Mouse (Mus musculus): Measurements from ENCODE around the gene Kcnab1. TPM values are rescaled to one million over a fixed set of nuclear protein-coding genes. Genes with fewer than 3 reads are reported as not detected.

Kcnab1 gene
- polyA plus RNA-seq, 1 experiment from 2014 or later: 3.8 TPM

DNA sequence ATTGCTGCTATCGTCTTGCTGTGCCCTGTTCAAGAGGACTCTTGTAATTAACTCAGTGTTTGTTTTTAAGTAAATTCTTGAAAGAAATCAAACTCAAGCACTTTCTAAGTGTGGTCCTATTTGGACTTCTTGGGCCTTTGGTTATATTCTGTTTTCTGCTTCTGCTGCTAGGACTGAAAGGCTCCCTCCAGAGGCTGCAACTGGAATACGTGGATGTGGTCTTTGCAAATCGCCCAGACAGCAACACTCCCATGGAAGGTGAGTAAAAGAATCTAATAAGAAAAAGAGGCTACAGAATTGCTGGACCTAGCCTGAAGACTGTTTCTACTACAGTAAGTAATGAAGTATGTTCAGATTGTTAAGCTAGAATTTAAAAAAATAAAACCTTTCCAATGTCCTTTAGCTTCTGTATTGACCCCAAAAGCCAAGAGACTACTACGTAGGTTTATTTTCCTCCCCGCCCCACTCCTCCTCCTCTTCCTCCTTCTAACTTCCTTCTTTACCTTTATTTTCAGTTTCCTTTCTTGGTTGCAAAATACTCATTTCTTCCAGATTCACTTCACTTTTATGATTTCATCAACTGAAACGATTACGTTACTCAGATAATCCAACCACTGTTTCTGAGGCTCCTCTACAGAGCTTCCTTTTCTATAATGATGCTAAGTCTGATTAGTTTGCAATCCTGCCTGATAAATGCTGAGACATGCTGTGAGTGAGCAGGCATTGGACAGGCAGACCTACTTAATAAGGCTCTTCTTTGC is 210.2 kb downstream of the Kcnab1 start:
- 72% methylated on average over 7 of the region's 7 CpGs for WGBS
- Histone ChIP-seq H3K36me3 (ENCODE audit: control insufficient read depth, insufficient read depth, low read length) (no peaks in the 10 kb centered on the region), H3K4me2 (ENCODE audit: low read depth, low read length) (no peak overlapping the region), H3K9ac (ENCODE audit: low read length) (no peak overlapping the region), H3K9me3 (replicated peaks; ENCODE audit: control insufficient read depth, low read length) (no peaks in the 10 kb centered on the region), H3K27me3 (ENCODE audit: control insufficient read depth, insufficient read depth, low read length) (no peaks in the 10 kb centered on the region), H3K27ac (ENCODE audit: low read length) (no peak overlapping the region), H3K4me3 (replicated peaks; ENCODE audit: low read length) (no peak overlapping the region), H3K4me1 (ENCODE audit: control insufficient read depth, insufficient read depth, low read length) (no peaks in the 10 kb centered on the region)
- no peak for ATAC-seq (ENCODE audit: insufficient read depth, low FRiP score)

- no peak overlapping the region for H3K27ac ChIP-seq (ENCODE audit: low read length)
- no peaks in the 10 kb centered on the region for H3K4me1 ChIP-seq (ENCODE audit: control insufficient read depth, insufficient read depth, low read length)
- 81% methylated on average over 4 of the region's 4 CpGs for WGBS
- H3K9me3 ChIP-seq (replicated peaks; ENCODE audit: control insufficient read depth, low read length): no peaks in the 10 kb centered on the region
- no peak overlapping the region for H3K4me2 ChIP-seq (ENCODE audit: low read depth, low read length)
- no peak overlapping the region for H3K9ac ChIP-seq (ENCODE audit: low read length)
- no peaks in the 10 kb centered on the region for H3K36me3 ChIP-seq (ENCODE audit: control insufficient read depth, insufficient read depth, low read length)
- ATAC-seq (ENCODE audit: insufficient read depth, low FRiP score): no peak
- H3K27me3 ChIP-seq (ENCODE audit: control insufficient read depth, insufficient read depth, low read length): no peaks in the 10 kb centered on the region
- H3K4me3 ChIP-seq (replicated peaks; ENCODE audit: low read length): no peak overlapping the region
Measured at GRCm38 (mm10) chr3:65320990-65321389, 211.8 kb downstream of the Kcnab1 start.

- Histone ChIP-seq H3K4me3 (replicated peaks; ENCODE audit: low read length) (no peak overlapping the region), H3K36me3 (ENCODE audit: control insufficient read depth, insufficient read depth, low read length) (no peaks in the 10 kb centered on the region)
- ATAC-seq (ENCODE audit: insufficient read depth, low FRiP score): no peak
Measured at GRCm38 (mm10) chr3:65321981-65322779, 213.0 kb downstream of the Kcnab1 start.

DNA sequence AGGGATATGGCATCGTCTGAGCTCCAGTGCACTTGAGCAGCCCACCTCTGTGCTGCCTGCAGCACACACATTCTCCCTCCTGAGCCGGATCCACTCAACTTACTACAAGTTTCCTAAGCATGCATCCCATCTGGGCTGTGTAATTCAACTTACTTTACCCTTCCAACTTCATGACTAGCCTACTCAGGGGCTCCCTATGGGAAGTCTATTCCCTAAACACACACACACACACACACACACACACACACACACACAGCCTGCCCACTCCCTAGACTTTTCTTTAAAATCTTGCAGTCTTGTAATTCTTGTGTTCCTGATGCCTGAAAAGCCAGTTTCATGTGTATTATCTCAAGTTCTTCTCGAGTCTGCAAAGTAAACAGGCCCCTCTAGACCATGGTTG is 216.1 kb downstream of the Kcnab1 start:
- no peak overlapping the region for H3K9ac ChIP-seq (ENCODE audit: low read length)
- ATAC-seq (ENCODE audit: insufficient read depth, low FRiP score): no peak
- H3K4me3 ChIP-seq (replicated peaks; ENCODE audit: low read length): no peak overlapping the region
- 63% methylated on average over 3 of the region's 3 CpGs for WGBS
- H3K27me3 ChIP-seq (ENCODE audit: control insufficient read depth, insufficient read depth, low read length): no peaks in the 10 kb centered on the region
- no peaks in the 10 kb centered on the region for H3K9me3 ChIP-seq (replicated peaks; ENCODE audit: control insufficient read depth, low read length)
- H3K27ac ChIP-seq (ENCODE audit: low read length): no peak overlapping the region
- H3K4me2 ChIP-seq (ENCODE audit: low read depth, low read length): no peak overlapping the region
- H3K36me3 ChIP-seq (ENCODE audit: control insufficient read depth, insufficient read depth, low read length): no peaks in the 10 kb centered on the region
- no peaks in the 10 kb centered on the region for H3K4me1 ChIP-seq (ENCODE audit: control insufficient read depth, insufficient read depth, low read length)

More at GRCm38 (mm10) chr3:65321981-65322779, 213.0 kb downstream of the Kcnab1 start:
- Histone ChIP-seq H3K9me3 (replicated peaks; ENCODE audit: control insufficient read depth, low read length) (no peaks in the 10 kb centered on the region), H3K9ac (ENCODE audit: low read length) (no peak overlapping the region), H3K4me2 (ENCODE audit: low read depth, low read length) (no peak overlapping the region), H3K27me3 (ENCODE audit: control insufficient read depth, insufficient read depth, low read length) (no peaks in the 10 kb centered on the region), H3K27ac (ENCODE audit: low read length) (no peak overlapping the region), H3K4me1 (ENCODE audit: control insufficient read depth, insufficient read depth, low read length) (no peaks in the 10 kb centered on the region)
- WGBS: 88% methylated on average over 14 of the region's 14 CpGs

DNA sequence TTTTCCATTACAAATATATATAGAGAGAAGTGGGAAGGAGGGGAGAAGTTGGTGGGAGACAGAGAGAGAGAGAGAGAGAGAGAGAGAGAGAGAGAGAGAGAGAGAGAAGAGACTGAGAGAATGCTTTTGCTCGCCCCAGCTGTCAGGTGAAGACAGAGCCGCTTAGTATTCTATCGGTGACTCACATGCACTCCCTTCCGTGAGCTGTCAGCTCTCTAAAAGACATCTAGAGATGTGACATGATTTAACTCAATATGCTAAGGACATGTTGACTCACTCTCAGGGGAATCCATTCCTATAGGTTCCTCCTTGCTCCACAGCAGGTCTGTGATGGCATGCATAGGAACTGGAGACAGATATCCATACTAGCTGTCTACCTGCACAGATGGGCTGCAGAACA is 219.6 kb downstream of the Kcnab1 start:
- Histone ChIP-seq H3K4me1 (ENCODE audit: control insufficient read depth, insufficient read depth, low read length) (no peaks in the 10 kb centered on the region), H3K9me3 (replicated peaks; ENCODE audit: control insufficient read depth, low read length) (no peaks in the 10 kb centered on the region), H3K4me2 (ENCODE audit: low read depth, low read length) (no peak overlapping the region), H3K4me3 (replicated peaks; ENCODE audit: low read length) (no peak overlapping the region), H3K27ac (ENCODE audit: low read length) (no peak overlapping the region), H3K9ac (ENCODE audit: low read length) (no peak overlapping the region), H3K27me3 (ENCODE audit: control insufficient read depth, insufficient read depth, low read length) (no peaks in the 10 kb centered on the region), H3K36me3 (ENCODE audit: control insufficient read depth, insufficient read depth, low read length) (no peaks in the 10 kb centered on the region)
- no peak for ATAC-seq (ENCODE audit: insufficient read depth, low FRiP score)
- 76% methylated on average over 4 of the region's 4 CpGs for WGBS

DNA sequence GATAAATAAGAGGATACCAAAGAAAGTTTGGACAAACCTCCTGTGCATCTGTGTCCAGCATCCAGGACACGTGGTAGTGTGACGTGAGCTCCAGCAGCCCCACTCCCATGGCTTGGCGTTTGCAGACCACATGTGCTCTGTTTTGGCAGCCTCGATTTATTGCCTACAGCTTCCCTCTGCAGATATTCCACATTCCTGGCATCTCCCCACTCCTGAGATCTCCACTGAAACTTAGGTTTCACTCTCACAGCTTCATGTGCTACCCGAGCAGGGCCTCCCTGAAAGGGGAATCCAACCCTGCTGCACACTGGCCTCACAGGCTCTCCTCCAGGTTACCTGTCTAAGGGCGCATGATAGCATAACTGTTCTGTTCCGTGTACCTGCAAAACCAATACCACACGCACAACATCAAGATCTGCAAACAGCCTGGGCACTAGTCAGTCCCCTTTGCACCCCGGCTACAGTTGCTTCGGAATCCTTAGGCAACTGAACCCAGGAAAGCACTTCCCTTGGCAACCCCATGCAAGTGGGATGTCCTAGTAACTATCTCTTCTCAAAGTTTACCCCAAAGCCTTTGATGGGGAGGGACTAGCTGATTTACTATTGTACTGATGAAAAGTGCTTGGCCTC is 228.8 kb downstream of the Kcnab1 start:
- ATAC-seq (ENCODE audit: insufficient read depth, low FRiP score): peak; percentile 64; the same call in 1 of the 2 replicates
- no peaks in the 10 kb centered on the region for H3K9me3 ChIP-seq (replicated peaks; ENCODE audit: control insufficient read depth, low read length)
- no peak overlapping the region for H3K4me2 ChIP-seq (ENCODE audit: low read depth, low read length)
- no peaks in the 10 kb centered on the region for H3K36me3 ChIP-seq (ENCODE audit: control insufficient read depth, insufficient read depth, low read length)
- H3K27me3 ChIP-seq (ENCODE audit: control insufficient read depth, insufficient read depth, low read length): no peaks in the 10 kb centered on the region
- H3K4me1 ChIP-seq (ENCODE audit: control insufficient read depth, insufficient read depth, low read length): no peaks in the 10 kb centered on the region
- no peak overlapping the region for H3K4me3 ChIP-seq (replicated peaks; ENCODE audit: low read length)
- H3K27ac ChIP-seq (ENCODE audit: low read length): no peak overlapping the region
- 62% methylated on average over 10 of the region's 10 CpGs for WGBS
- H3K9ac ChIP-seq (ENCODE audit: low read length): no peak overlapping the region

DNA sequence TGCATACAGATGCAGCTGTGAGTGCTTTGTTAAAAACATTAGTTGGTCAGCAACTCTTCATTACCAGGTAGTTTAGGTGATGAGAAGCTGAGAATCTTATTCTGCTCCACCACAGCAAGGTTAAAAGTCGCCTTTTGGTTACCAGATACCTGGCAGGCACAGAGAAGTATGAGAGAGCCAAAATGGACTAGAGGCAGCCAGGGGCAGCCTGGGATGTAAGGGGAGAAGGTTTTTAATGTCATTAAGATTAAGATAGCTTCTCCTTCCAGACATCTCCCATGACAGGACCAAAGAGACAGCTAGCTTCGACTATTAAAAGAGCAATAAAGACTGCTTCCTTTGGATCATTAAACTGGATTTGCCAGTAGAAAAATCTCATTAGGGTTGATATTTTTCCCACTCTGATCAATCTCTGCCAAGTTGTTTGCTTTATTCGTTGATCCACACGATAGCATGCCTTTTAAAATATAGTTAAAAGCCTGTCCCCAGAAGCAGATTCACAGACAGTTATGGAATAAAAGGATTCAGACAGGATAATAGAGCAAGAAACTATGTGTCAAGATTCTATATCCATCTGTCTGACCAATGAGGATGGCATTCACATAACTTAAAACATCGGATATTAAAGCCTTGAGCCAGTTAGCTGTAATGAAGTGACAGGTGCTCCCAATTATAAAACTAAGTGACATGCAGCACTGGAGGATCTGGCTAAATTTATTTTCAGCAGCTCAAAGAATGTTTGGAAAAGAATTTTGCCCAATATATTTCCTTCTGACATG is 231.2 kb downstream of the Kcnab1 start:
- H3K27me3 ChIP-seq (ENCODE audit: control insufficient read depth, insufficient read depth, low read length): no peaks in the 10 kb centered on the region
- no peak overlapping the region for H3K4me3 ChIP-seq (replicated peaks; ENCODE audit: low read length)
- no peaks in the 10 kb centered on the region for H3K9me3 ChIP-seq (replicated peaks; ENCODE audit: control insufficient read depth, low read length)
- no peaks in the 10 kb centered on the region for H3K36me3 ChIP-seq (ENCODE audit: control insufficient read depth, insufficient read depth, low read length)
- H3K4me2 ChIP-seq (ENCODE audit: low read depth, low read length): no peak overlapping the region
- ATAC-seq (ENCODE audit: insufficient read depth, low FRiP score): no peak
- H3K4me1 ChIP-seq (ENCODE audit: control insufficient read depth, insufficient read depth, low read length): no peaks in the 10 kb centered on the region
- WGBS: 61% methylated on average over 5 of the region's 5 CpGs
- no peak overlapping the region for H3K27ac ChIP-seq (ENCODE audit: low read length)
- H3K9ac ChIP-seq (ENCODE audit: low read length): no peak overlapping the region

- no peaks in the 10 kb centered on the region for H3K4me1 ChIP-seq (ENCODE audit: control insufficient read depth, insufficient read depth, low read length)
- no peak overlapping the region for H3K4me2 ChIP-seq (ENCODE audit: low read depth, low read length)
- ATAC-seq (ENCODE audit: insufficient read depth, low FRiP score): no peak
- H3K9me3 ChIP-seq (replicated peaks; ENCODE audit: control insufficient read depth, low read length): no peaks in the 10 kb centered on the region
- WGBS: 67% methylated on average over 1 of the region's 1 CpGs
- no peak overlapping the region for H3K4me3 ChIP-seq (replicated peaks; ENCODE audit: low read length)
- H3K9ac ChIP-seq (ENCODE audit: low read length): no peak overlapping the region
- no peak overlapping the region for H3K27ac ChIP-seq (ENCODE audit: low read length)
- no peaks in the 10 kb centered on the region for H3K36me3 ChIP-seq (ENCODE audit: control insufficient read depth, insufficient read depth, low read length)
- no peaks in the 10 kb centered on the region for H3K27me3 ChIP-seq (ENCODE audit: control insufficient read depth, insufficient read depth, low read length)
Measured at GRCm38 (mm10) chr3:65346176-65346575, 237.0 kb downstream of the Kcnab1 start.

All from stomach, embryonic 16.5 days (tissue).